Mouse (Mus musculus) kidney, adult 9 months (tissue): ENCODE measurements around the gene Zbtb14.

Experiments
- DNase-seq: peaks from one replicate; pipeline ENCODE4 v3.0.0; 2022

Gene Zbtb14

GRCm38 (mm10) chr17:69382511-69383100 is at the start of gene Zbtb14:
TSS of gene Zbtb14 (plus strand) at chr17:69383050.
- peak; percentile 96 for DNase-seq

DNA sequence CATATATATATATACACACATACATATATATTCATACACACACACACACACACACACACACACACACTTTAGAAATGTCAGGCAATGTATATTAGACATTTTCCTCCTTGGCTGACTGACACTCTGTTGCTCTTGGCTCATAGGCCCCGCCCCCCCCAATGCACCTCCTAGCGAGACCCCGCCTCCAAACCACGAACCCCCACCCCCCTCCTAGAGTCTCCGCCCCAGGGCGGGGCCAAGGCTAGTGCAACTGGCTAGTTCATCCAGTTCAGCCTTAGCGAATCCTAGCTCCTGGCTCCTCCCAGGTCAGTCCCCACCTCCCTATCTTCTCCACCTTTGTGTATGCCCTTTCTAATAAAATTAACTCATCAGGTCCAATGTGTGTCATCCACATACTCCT is 36.8 kb upstream of the Zbtb14 start:
- no peak for DNase-seq

GRCm38 (mm10) chr17:69349014-69349531 is 33.8 kb upstream of the Zbtb14 start:
- peak; percentile 18 for DNase-seq

DNA sequence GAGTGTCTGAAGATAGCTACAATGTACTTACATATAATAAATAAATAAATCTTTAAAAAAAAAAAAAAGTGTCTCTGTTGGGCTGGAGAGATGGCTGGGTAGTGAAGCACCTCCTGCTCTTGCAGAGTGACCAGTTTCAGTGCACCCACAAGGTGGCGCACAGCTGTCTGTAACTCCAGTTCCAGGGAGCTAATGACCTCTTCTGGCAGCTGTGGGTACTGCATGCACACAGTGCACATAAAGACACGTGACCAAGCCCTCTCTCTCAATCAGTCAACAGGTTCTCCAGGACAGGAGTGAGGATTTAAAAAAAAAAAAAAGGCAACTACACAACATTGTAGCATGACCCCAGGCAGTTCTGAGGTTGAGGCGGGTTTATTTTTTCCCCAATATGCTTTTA is 17.8 kb upstream of the Zbtb14 start:
- no peak for DNase-seq

- DNase-seq: no peak
These were observed 2.0 kb upstream of the Zbtb14 start for GRCm38 (mm10) chr17:69380838-69381237.

GRCm38 (mm10) chr17:69383201-69383940 is 521 bp downstream of the Zbtb14 start:
- DNase-seq: peak; percentile 79

GRCm38 (mm10) chr17:69383941-69384665 is 1.3 kb downstream of the Zbtb14 start:
- DNase-seq: peak; percentile 73

GRCm38 (mm10) chr17:69396147-69397033 is 13.5 kb downstream of the Zbtb14 start:
- peak; percentile 36 for DNase-seq

DNA sequence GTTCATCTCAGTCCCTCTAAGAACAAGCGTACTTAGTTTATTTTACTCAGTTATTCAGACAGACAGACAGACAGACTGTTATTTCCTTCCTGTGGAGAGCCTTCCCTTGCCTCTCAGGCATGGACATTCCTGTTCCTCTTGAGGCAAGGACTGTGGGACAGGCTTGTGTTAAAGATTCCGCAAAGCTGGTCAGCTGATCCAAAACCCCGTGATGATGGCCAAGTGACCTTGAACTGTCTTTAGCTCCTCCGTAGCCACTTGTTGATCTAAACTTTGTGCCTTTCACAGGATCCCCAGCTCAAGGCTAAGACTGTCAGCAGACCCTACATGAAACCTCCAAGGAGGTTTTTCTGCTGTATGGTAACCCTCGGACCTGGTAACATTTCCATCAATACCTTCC is 14.3 kb downstream of the Zbtb14 start:
- no peak for DNase-seq

GRCm38 (mm10) chr17:69398092-69398491 is 15.2 kb downstream of the Zbtb14 start:
- DNase-seq: no peak

- DNase-seq: no peak
These were observed 18.3 kb downstream of the Zbtb14 start for GRCm38 (mm10) chr17:69401146-69401545.

GRCm38 (mm10) chr17:69416163-69416562 is 33.3 kb downstream of the Zbtb14 start:
- DNase-seq: no peak

DNA sequence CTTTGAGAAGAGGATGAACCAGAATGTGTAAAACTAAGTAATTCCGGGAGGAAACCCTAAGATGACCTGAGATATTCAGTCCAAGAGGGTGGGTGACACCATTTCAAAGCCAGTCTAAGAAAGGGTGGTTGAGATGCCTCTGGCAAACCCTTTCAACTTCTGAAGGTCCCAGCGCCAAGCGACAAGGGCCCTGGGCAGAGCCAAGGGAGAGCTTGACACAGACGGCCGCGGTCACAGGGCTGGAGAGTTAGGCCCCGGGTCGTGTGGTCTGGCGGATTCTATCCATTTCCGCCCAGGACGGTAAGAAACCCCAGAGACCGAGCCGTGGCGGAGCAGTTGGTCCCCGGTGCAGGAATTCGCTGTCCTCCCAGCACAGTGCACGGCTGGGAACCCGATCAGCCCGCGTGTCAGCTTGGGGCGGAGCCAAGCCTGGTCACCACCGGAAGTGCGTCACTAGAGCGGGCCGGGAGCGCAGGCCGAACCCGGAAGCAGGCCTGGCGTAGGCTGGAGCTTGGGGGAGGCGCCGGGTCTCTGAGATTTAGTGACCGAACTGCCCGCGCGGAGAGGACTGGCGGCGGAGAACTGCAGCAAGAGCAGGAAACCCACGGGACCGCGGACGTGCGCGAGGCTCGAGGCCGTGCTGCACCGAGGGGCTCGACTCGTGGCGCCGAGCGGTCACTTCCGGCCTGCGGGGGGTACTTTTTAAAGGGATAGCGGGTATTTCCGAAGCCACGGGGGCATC is 34.2 kb downstream of the Zbtb14 start:
- peak; percentile 95 for DNase-seq

- no peak for DNase-seq
These were observed 35.0 kb downstream of the Zbtb14 start for GRCm38 (mm10) chr17:69417724-69418373.

GRCm38 (mm10) chr17:69421592-69421991 is 38.7 kb downstream of the Zbtb14 start:
- DNase-seq: peak; percentile 12

DNA sequence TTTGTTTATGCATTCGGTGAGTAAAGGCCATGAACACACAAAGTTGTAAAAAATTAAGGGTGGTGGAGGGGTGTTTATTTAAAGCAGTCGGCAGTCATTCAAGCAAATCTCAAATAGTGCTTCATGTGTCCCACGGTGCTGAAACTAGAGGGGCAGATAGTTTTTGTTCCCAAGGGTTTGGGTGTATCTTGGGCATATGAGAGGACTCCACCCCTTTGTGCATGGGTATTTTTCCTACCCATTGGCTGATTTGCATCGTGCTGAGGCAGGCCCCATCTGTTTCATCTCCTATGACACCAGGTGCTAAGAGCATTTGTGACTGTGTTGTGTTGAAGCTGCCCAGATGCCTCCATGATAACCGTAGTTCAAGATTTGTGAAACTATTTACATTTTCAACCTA is 55.0 kb downstream of the Zbtb14 start:
- no peak for DNase-seq

GRCm38 (mm10) chr17:69438486-69438885 is 55.6 kb downstream of the Zbtb14 start:
- DNase-seq: peak; percentile 1

- peak; percentile 54 for DNase-seq
These were observed 56.2 kb downstream of the Zbtb14 start, which contains the start of gene Akain1 for GRCm38 (mm10) chr17:69438990-69439491. TSS of gene Akain1 (plus strand) at chr17:69439326.

- peak; percentile 2 for DNase-seq
These were observed 57.0 kb downstream of the Zbtb14 start for GRCm38 (mm10) chr17:69439571-69440480.
